Comparison of ENCODE assay signal across 17 mouse cellular contexts in the genomic region with DNA sequence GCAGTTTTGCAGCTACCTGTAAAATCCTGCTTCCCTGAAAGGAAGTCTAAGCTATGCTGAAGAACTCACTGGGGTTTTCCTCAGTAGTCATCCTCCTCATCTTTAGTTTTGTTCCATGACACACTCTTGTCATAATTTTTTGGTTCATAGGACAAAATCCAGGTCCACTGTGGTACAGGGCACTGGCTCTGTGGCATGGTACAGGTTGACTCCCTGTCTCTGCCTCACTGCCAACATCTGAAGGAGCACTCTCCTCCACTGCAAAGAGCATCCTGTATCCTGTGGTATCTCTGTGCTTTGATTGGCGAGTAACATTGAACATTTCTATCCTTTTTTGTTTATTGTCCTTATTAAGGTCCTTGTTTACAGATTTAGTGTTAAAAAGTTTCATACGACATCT. TPM values are rescaled to one million over a fixed set of nuclear protein-coding genes. Genes with fewer than 3 reads are reported as not detected.
DNase-seq lines count a peak whose midpoint lies in the region; ATAC-seq and TF ChIP-seq lines count a peak whose summit lies in the region.
"Had no signal": no experiment of that assay in that cellular context is flagged by ENCODE, and none has a peak within 500 bp of the region (broad histone marks: within the 10 kb centered on the region; RNA-seq: fewer than 3 reads in every experiment).

No protein-coding gene starts in this region.

- no peak overlapping the region for H3K9ac ChIP-seq in heart, embryonic 12.5 days
- no peak overlapping the region for H3K9ac ChIP-seq in stomach, embryonic 16.5 days (ENCODE audit: low read length)
- H3K9ac ChIP-seq: embryonic facial prominence, embryonic 13.5 days; limb, embryonic 13.5 days; neural tube, embryonic 13.5 days had no signal

- ATAC-seq in heart, embryonic 12.5 days (ENCODE audit: insufficient number of reproducible peaks, low FRiP score): no peak
- ATAC-seq in megakaryocyte, adult 5-6 weeks (ENCODE audit: poor library complexity, severe bottlenecking): no peak
- ATAC-seq in stomach, embryonic 16.5 days (ENCODE audit: insufficient read depth, low FRiP score): no peak
- ATAC-seq: Patski had no signal

- TF ChIP-seq CTCF in embryonic fibroblast, embryonic 13.5 days (IDR thresholded peaks at IDR 0.05; ENCODE audit: borderline replicate concordance, insufficient read depth, low read length): no peak
- TF ChIP-seq CTCF in gastrocnemius, adult 2 months (IDR thresholded peaks at IDR 0.05): no peak

- 78% methylated on average over 2 of the region's 2 CpGs for WGBS in heart, embryonic 12.5 days
- WGBS in stomach, embryonic 16.5 days: 79% methylated on average over 2 of the region's 2 CpGs

- no peaks in the 10 kb centered on the region for H3K9me3 ChIP-seq in heart, embryonic 12.5 days (replicated peaks)
- H3K9me3 ChIP-seq in megakaryocyte, embryonic 14.5 days: no peaks in the 10 kb centered on the region
- no peaks in the 10 kb centered on the region for H3K9me3 ChIP-seq in stomach, embryonic 16.5 days (replicated peaks; ENCODE audit: control insufficient read depth, low read length)
- H3K9me3 ChIP-seq: embryonic facial prominence, embryonic 13.5 days; limb, embryonic 13.5 days; neural tube, embryonic 13.5 days had no signal

- no peak overlapping the region for H3K4me2 ChIP-seq in heart, embryonic 12.5 days
- no peak overlapping the region for H3K4me2 ChIP-seq in stomach, embryonic 16.5 days (ENCODE audit: low read depth, low read length)
- H3K4me2 ChIP-seq: embryonic facial prominence, embryonic 13.5 days; limb, embryonic 13.5 days; neural tube, embryonic 13.5 days had no signal

- intact Hi-C loops in heart, postnatal 10 days (cut with DNase I): no loop called here
- intact Hi-C loops in gastrocnemius, adult 2 months (cut with DNase I): no loop called here

- H3K4me1 ChIP-seq in heart, embryonic 12.5 days (replicated peaks): peaks cover 81% of the 10 kb centered on the region
- H3K4me1 ChIP-seq in megakaryocyte, embryonic 14.5 days: peaks cover 96% of the 10 kb centered on the region
- H3K4me1 ChIP-seq in embryonic fibroblast, embryonic 13.5 days (ENCODE audit: control insufficient read depth, insufficient read depth, low read length): peaks cover 20% of the 10 kb centered on the region
- peaks cover 19% of the 10 kb centered on the region for H3K4me1 ChIP-seq in stomach, embryonic 16.5 days (ENCODE audit: control insufficient read depth, insufficient read depth, low read length)

- H3K36me3 ChIP-seq in heart, embryonic 12.5 days: no peaks in the 10 kb centered on the region; the same call in 1 of the 2 replicates
- H3K36me3 ChIP-seq in megakaryocyte, embryonic 14.5 days (replicated peaks; ENCODE audit: low read length): peaks cover 24% of the 10 kb centered on the region
- H3K36me3 ChIP-seq in stomach, embryonic 16.5 days (ENCODE audit: control insufficient read depth, insufficient read depth, low read length): no peaks in the 10 kb centered on the region
- H3K36me3 ChIP-seq: embryonic facial prominence, embryonic 13.5 days; limb, embryonic 13.5 days; neural tube, embryonic 13.5 days had no signal

- DNase-seq in heart, postnatal 10 days: no peak
- no peak for DNase-seq in gastrocnemius, adult 2 months
- DNase-seq in spleen, adult 18-20 months: no peak
- DNase-seq: cerebellum, adult 9-10 months; gastrocnemius, postnatal 10 days; kidney, adult 9 months; right cerebral cortex, postnatal 4 days; thymus, adult 18-20 months had no signal

- no peak for TF ChIP-seq POLR2A in embryonic fibroblast, embryonic 13.5 days (IDR thresholded peaks at IDR 0.05; ENCODE audit: low read depth, low read length)

- H3K27me3 ChIP-seq in heart, embryonic 12.5 days (replicated peaks): no peaks in the 10 kb centered on the region
- H3K27me3 ChIP-seq in megakaryocyte, embryonic 14.5 days (replicated peaks): no peaks in the 10 kb centered on the region
- H3K27me3 ChIP-seq in stomach, embryonic 16.5 days (ENCODE audit: control insufficient read depth, insufficient read depth, low read length): no peaks in the 10 kb centered on the region
- H3K27me3 ChIP-seq: embryonic facial prominence, embryonic 13.5 days; limb, embryonic 13.5 days; neural tube, embryonic 13.5 days; Patski had no signal

- H3K27ac ChIP-seq in heart, embryonic 12.5 days (ENCODE audit: poor library complexity, severe bottlenecking): peak overlapping the region; percentile 76
- H3K27ac ChIP-seq in embryonic fibroblast, embryonic 13.5 days (ENCODE audit: insufficient read depth, low read length): 0 out of 2 replicates have a peak overlapping the region, but pooled peaks have one; percentile 6
- H3K27ac ChIP-seq in stomach, embryonic 16.5 days (ENCODE audit: low read length): peak overlapping the region; percentile 25
- no peak overlapping the region for H3K27ac ChIP-seq in gastrocnemius, adult 2 months
- H3K27ac ChIP-seq: embryonic facial prominence, embryonic 13.5 days; limb, embryonic 13.5 days; neural tube, embryonic 13.5 days had no signal

- H3K4me3 ChIP-seq in heart, embryonic 12.5 days: no peak overlapping the region
- peak overlapping the region; percentile 87 for H3K4me3 ChIP-seq in megakaryocyte, embryonic 14.5 days (replicated peaks)
- no peak overlapping the region for H3K4me3 ChIP-seq in embryonic fibroblast, embryonic 13.5 days (ENCODE audit: insufficient read depth, low read length)
- H3K4me3 ChIP-seq in stomach, embryonic 16.5 days (replicated peaks; ENCODE audit: low read length): no peak overlapping the region
- no peak overlapping the region for H3K4me3 ChIP-seq in gastrocnemius, adult 2 months
- H3K4me3 ChIP-seq: embryonic facial prominence, embryonic 13.5 days; limb, embryonic 13.5 days; neural tube, embryonic 13.5 days had no signal

RNA-seq across cellular contexts. Expression of gene Stk38l, which starts 27.4 kb away (rescaled TPM):
- polyA plus RNA-seq in heart, embryonic 12.5 days (2016; fragmentation: Nextera tagmentation; extraction: Ambion mirVana): 50.6 and 52.7 TPM in 2 replicates
- total RNA-seq in heart, postnatal 10 days (2021): 10 to 100 TPM; 18.7 to 19.1 TPM
- polyA plus RNA-seq in megakaryocyte, embryonic 14.5 days (2012; ENCODE audit: insufficient read depth, low replicate concordance): 0.59 TPM in 1 of 2 replicates, not detected in the other
- total RNA-seq in megakaryocyte, adult 5-6 weeks (2015): 2.2 and 5.0 TPM in 2 replicates
- 2.8 and 3.7 TPM in 2 replicates for total RNA-seq in megakaryocyte, adult 5-6 weeks (2017)
- polyA plus RNA-seq in embryonic fibroblast, embryonic 13.5 days (2011; ENCODE audit: insufficient read length, low read depth, missing spikeins): 24.3 and 25.7 TPM in 2 replicates
- polyA plus RNA-seq in stomach, embryonic 16.5 days (2015; fragmentation: Nextera tagmentation; extraction: Ambion mirVana): 23.4 and 26.3 TPM in 2 replicates
- total RNA-seq in gastrocnemius, adult 2 months (2021): 10 to 100 TPM; 11.4 to 11.8 TPM

RNA-seq across cellular contexts. Expression of gene Arntl2, which starts 43.7 kb away (rescaled TPM):
- polyA plus RNA-seq in heart, embryonic 12.5 days (2016; fragmentation: Nextera tagmentation; extraction: Ambion mirVana): 3.1 and 3.5 TPM in 2 replicates
- 1 to 10 TPM; 1.4 to 1.5 TPM for total RNA-seq in heart, postnatal 10 days (2021)
- not detected in 2 replicates for polyA plus RNA-seq in megakaryocyte, embryonic 14.5 days (2012; ENCODE audit: insufficient read depth, low replicate concordance)
- total RNA-seq in megakaryocyte, adult 5-6 weeks (2015): 0.04 and 0.16 TPM in 2 replicates
- total RNA-seq in megakaryocyte, adult 5-6 weeks (2017): not detected in 2 replicates
- polyA plus RNA-seq in embryonic fibroblast, embryonic 13.5 days (2011; ENCODE audit: insufficient read length, low read depth, missing spikeins): 13.7 and 14.5 TPM in 2 replicates
- polyA plus RNA-seq in stomach, embryonic 16.5 days (2015; fragmentation: Nextera tagmentation; extraction: Ambion mirVana): 7.5 and 9.1 TPM in 2 replicates
- under 1 TPM; 0.50 to 0.99 TPM for total RNA-seq in gastrocnemius, adult 2 months (2021)

Comparison
In these comparisons a context has a peak if more than half of its experiments do, and no peak if none do; other contexts are left out.
1. RNA of gene Stk38l, which starts 27.4 kb away (polyA plus RNA-seq): 50.6 to 52.7 TPM in heart, embryonic 12.5 days, 24.3 to 25.7 TPM in embryonic fibroblast, embryonic 13.5 days and 23.4 to 26.3 TPM in stomach, embryonic 16.5 days; 0.59 TPM in megakaryocyte, embryonic 14.5 days; every median in the first group is over 10 times any median in the second.